Mouse (Mus musculus) G1E (cell line): ENCODE data around the gene Adgre5. TPM values are rescaled to one million over a fixed set of nuclear protein-coding genes. Genes with fewer than 3 reads are reported as not detected.

ENCODE experiments used
- ATAC-seq: 2 replicates; pipeline ENCODE4 v1.8.0; 2016; ENCODE audit warnings: mild to moderate bottlenecking; ENCODE audit not compliant: insufficient number of reproducible peaks, poor library complexity, low FRiP score, severe bottlenecking; ENCODE audit errors: extremely low read depth
- DNase-seq: peaks from one replicate; pipeline ENCODE4 v3.0.0; 2012; ENCODE audit warnings: low spot score
- H3K27me3 ChIP-seq: 2 replicates; pipeline ENCODE4 v1.6.1; 2012; ENCODE audit warnings: mild to moderate bottlenecking, low read length, inconsistent platforms; ENCODE audit not compliant: insufficient read depth
- H3K36me3 ChIP-seq: replicated peaks from 2 replicates; pipeline ENCODE3; 2012; ENCODE audit warnings: mild to moderate bottlenecking, inconsistent platforms
- H3K4me1 ChIP-seq: 2 replicates; pipeline ENCODE4 v1.6.1; 2012; ENCODE audit warnings: low read depth, low read length, inconsistent platforms, mixed read lengths; ENCODE audit not compliant: insufficient read depth
- H3K4me3 ChIP-seq: 2 replicates; pipeline ENCODE4 v1.5.1; 2012; ENCODE audit warnings: low read depth, mild to moderate bottlenecking, inconsistent platforms, low read length, moderate library complexity, mixed read lengths
- H3K9me3 ChIP-seq: replicated peaks from 2 replicates; pipeline ENCODE4 v1.6.1; 2012; ENCODE audit warnings: inconsistent platforms
- CTCF ChIP-seq: IDR thresholded peaks from 2 replicates; pipeline ENCODE4 v1.5.1; 2012; ENCODE audit warnings: low read depth, low read length, inconsistent platforms, mixed read lengths
- GATA1 ChIP-seq: IDR thresholded peaks from 2 replicates; pipeline ENCODE4 v1.6.1; 2012; ENCODE audit warnings: borderline replicate concordance, low read length, inconsistent platforms, mixed read lengths
- GATA2 ChIP-seq: IDR thresholded peaks from 2 replicates; pipeline ENCODE4 v1.6.1; 2012; ENCODE audit warnings: low read depth, low read length, inconsistent platforms, borderline replicate concordance
- POLR2AphosphoS5 ChIP-seq: IDR thresholded peaks from 2 replicates; pipeline ENCODE4 v1.6.1; 2012; ENCODE audit warnings: low read depth, low read length, inconsistent platforms; ENCODE audit not compliant: insufficient replicate concordance
- TAL1 ChIP-seq: conservative IDR thresholded peaks from 2 replicates; pipeline ENCODE4 v1.6.1; 2012; ENCODE audit warnings: low read depth, low read length, inconsistent platforms, mixed read lengths
- polyA plus RNA-seq: library from polyadenylated mRNA; stranded (reverse); fragments of >175 nt; gene quantifications from 2 replicates; pipeline ENCODE4 v1.2.3, GENCODE M21; 2012
- total RNA-seq, 2 experiments: library from RNA; stranded (forward) in 1 of 2; stranded (reverse) in 1 of 2; fragments of 200-1000 nt in 1 of 2; fragments of >200 nt in 1 of 2; fragmentation: Nextera tagmentation in 1 of 2; gene quantifications; 2 replicates each; pipeline ENCODE4 v1.2.3; 2014 to 2017

Gene Adgre5
- 223 and 228 TPM in 2 replicates for total RNA-seq (2014; fragmentation: Nextera tagmentation)
- total RNA-seq (2017), result 405 and 468 TPM in 2 replicates
- 69.3 and 92.9 TPM in 2 replicates for polyA plus RNA-seq

- DNase-seq (peak; percentile 75), ATAC-seq (peak; percentile 43; the same call in 1 of the 2 replicates)
- H3K36me3 ChIP-seq, result peaks cover 42% of the 10 kb centered on the region
- H3K4me1 ChIP-seq, result peaks cover 82% of the 10 kb centered on the region
- no peaks in the 10 kb centered on the region for H3K27me3 ChIP-seq
- TF ChIP-seq POLR2AphosphoS5, result no peak
- no peak for TF ChIP-seq GATA2
- no peak for TF ChIP-seq GATA1
- TF ChIP-seq CTCF, result no peak
- no peak for TF ChIP-seq TAL1
- peaks cover 6% of the 10 kb centered on the region for H3K9me3 ChIP-seq
- peak within 1 kb of the TSS; percentile 83 for H3K4me3 ChIP-seq
These were observed at the start of gene Adgre5 for GRCm38 (mm10) chr8:83740976-83741741. Gene Adgre5 (minus strand): TSS chr8:83741326.

- H3K9me3 ChIP-seq, result no peaks in the 10 kb centered on the region
- DNase-seq (no peak), ATAC-seq (no peak)
- TF ChIP-seq POLR2AphosphoS5, result no peak
- no peak for TF ChIP-seq TAL1
- TF ChIP-seq GATA2, result no peak
- no peak overlapping the region for H3K4me3 ChIP-seq
- H3K27me3 ChIP-seq, result peaks cover 21% of the 10 kb centered on the region
- no peaks in the 10 kb centered on the region for H3K36me3 ChIP-seq
- peaks cover 9% of the 10 kb centered on the region for H3K4me1 ChIP-seq
These were observed 48.7 kb upstream of the Adgre5 start for GRCm38 (mm10) chr8:83789826-83790225.

- no peak for ATAC-seq
- H3K27me3 ChIP-seq, result no peaks in the 10 kb centered on the region
- H3K4me3 ChIP-seq, result no peak overlapping the region
- no peaks in the 10 kb centered on the region for H3K36me3 ChIP-seq
- peaks cover 45% of the 10 kb centered on the region for H3K4me1 ChIP-seq
- TF ChIP-seq GATA2 (no peak), GATA1 (no peak), CTCF (no peak), POLR2AphosphoS5 (no peak)
- H3K9me3 ChIP-seq, result no peaks in the 10 kb centered on the region
- no peak for DNase-seq
These were observed 43.9 kb upstream of the Adgre5 start for GRCm38 (mm10) chr8:83785046-83785445.

- no peak for ATAC-seq
- TF ChIP-seq POLR2AphosphoS5 (no peak), CTCF (peak; percentile 91)
- Histone ChIP-seq H3K27me3 (no peaks in the 10 kb centered on the region), H3K9me3 (no peaks in the 10 kb centered on the region), H3K36me3 (no peaks in the 10 kb centered on the region), H3K4me3 (no peak overlapping the region; the same call in 1 of the 2 replicates), H3K4me1 (peaks cover 60% of the 10 kb centered on the region)
- peak; percentile 82 for DNase-seq
These were observed 41.9 kb upstream of the Adgre5 start for GRCm38 (mm10) chr8:83782832-83783558.

- no peak for TF ChIP-seq TAL1
- TF ChIP-seq GATA2, result no peak
- DNase-seq (peak; percentile 68), ATAC-seq (peak; percentile 81)
- Histone ChIP-seq H3K4me3 (peak overlapping the region; percentile 59; the same call in 1 of the 2 replicates), H3K4me1 (peaks cover 78% of the 10 kb centered on the region), H3K36me3 (no peaks in the 10 kb centered on the region), H3K27me3 (no peaks in the 10 kb centered on the region), H3K9me3 (no peaks in the 10 kb centered on the region)
These were observed 38.5 kb upstream of the Adgre5 start for GRCm38 (mm10) chr8:83779610-83780009.

- ATAC-seq, result no peak
- Histone ChIP-seq H3K9me3 (no peaks in the 10 kb centered on the region), H3K27me3 (no peaks in the 10 kb centered on the region), H3K4me1 (peaks cover 80% of the 10 kb centered on the region), H3K36me3 (no peaks in the 10 kb centered on the region), H3K4me3 (no peak overlapping the region)
- TF ChIP-seq CTCF (no peak), GATA1 (no peak), POLR2AphosphoS5 (no peak), GATA2 (no peak), TAL1 (no peak)
- DNase-seq, result no peak
These were observed 36.9 kb upstream of the Adgre5 start for GRCm38 (mm10) chr8:83778051-83778450.
